ENCODE assay signal across 8 mouse cellular contexts in genomic region chr16:90385688-90386513, GRCm38 (mm10). TPM values are rescaled to one million over a fixed set of nuclear protein-coding genes. Genes with fewer than 3 reads are reported as not detected.
DNase-seq lines count a peak whose midpoint lies in the region; ATAC-seq and TF ChIP-seq lines count a peak whose summit lies in the region.

Gene Hunk, plus strand, starts transcription at chr16:90386013.

- peaks cover 50% of the 10 kb centered on the region for H3K4me1 ChIP-seq in hindbrain, embryonic 13.5 days (replicated peaks)

- no peak for DNase-seq in Patski (ENCODE audit: low read depth, low spot score)
- peak; percentile 31 for DNase-seq in cerebellum, adult 9-11 months
- peak; percentile 45 to 68 for DNase-seq in frontal cortex, postnatal 14 days (ENCODE audit: low spot score in 2 of 2)
- DNase-seq in layer of hippocampus, postnatal 36 days, result peak; percentile 67 to 76
- DNase-seq in lung, postnatal 4 days, result peak; percentile 77 to 87
- DNase-seq in right cerebral cortex, postnatal 36 days (ENCODE audit: low spot score in 2 of 2), result peak; percentile 30 to 45
- no peak for DNase-seq in spleen, adult 12 weeks (ENCODE audit: low spot score)

- POLR2A ChIA-PET in Patski (lab: Charles Lee), result interaction anchor here (0.6 to 1.7 kb wide), 4 partner anchors 35 to 68 kb away, joined by 3 to 5 read pairs (median 4); no protein-coding TSS in a partner anchor

- TF ChIP-seq CTCF in Patski (IDR thresholded peaks at IDR 0.05), result no peak

- peak within 1 kb of the TSS; percentile 86 for H3K4me2 ChIP-seq in hindbrain, embryonic 13.5 days

- no peaks in the 10 kb centered on the region for H3K27me3 ChIP-seq in Patski
- H3K27me3 ChIP-seq in hindbrain, embryonic 13.5 days, result peaks cover 11% of the 10 kb centered on the region; the same call in 1 of the 2 replicates

- H3K9me3 ChIP-seq in hindbrain, embryonic 13.5 days, result peaks cover 5% of the 10 kb centered on the region

- under 1% methylated on average over 87 of the region's 101 CpGs for WGBS in hindbrain, embryonic 13.5 days

- CTCF ChIA-PET in Patski (lab: Charles Lee), result interaction anchor here (0.9 to 4.4 kb wide), 9 partner anchors 12 to 327 kb away, joined by 3 to 17 read pairs (median 3); no protein-coding TSS in a partner anchor

- H3K9ac ChIP-seq in hindbrain, embryonic 13.5 days, result peak within 1 kb of the TSS; percentile 92

- peak within 1 kb of the TSS; percentile 88 for H3K4me3 ChIP-seq in hindbrain, embryonic 13.5 days

- H3K27ac ChIP-seq in hindbrain, embryonic 13.5 days, result peak within 1 kb of the TSS; percentile 93

- ATAC-seq in Patski, result peak; percentile 69
- peak; percentile 79 for ATAC-seq in hindbrain, embryonic 13.5 days (ENCODE audit: low FRiP score)

- peaks cover 6% of the 10 kb centered on the region for H3K36me3 ChIP-seq in hindbrain, embryonic 13.5 days

- in situ Hi-C loops in Patski (cut with MboI; ENCODE audit: low pct_unique_long_range_greater_than_20kb), result loop anchor here (5.0 kb wide), 1 partner anchor 36 kb away; no protein-coding TSS in a partner anchor

RNA-seq across cellular contexts. Expression of gene Hunk, which starts in this region (rescaled TPM):
- polyA plus RNA-seq in Patski (2021), result 11.2 TPM
- 7.3 and 7.8 TPM in 2 replicates for polyA plus RNA-seq in hindbrain, embryonic 13.5 days (2015; fragmentation: Nextera tagmentation; extraction: Ambion mirVana)
- total RNA-seq in layer of hippocampus, postnatal 36 days (2021), result 10 to 100 TPM; 24.9 to 25.2 TPM

Comparison
In these comparisons a context has a peak if more than half of its experiments do, and no peak if none do; other contexts are left out.
1. DNase-seq: peak in cerebellum, adult 9-11 months (single experiment), frontal cortex, postnatal 14 days (2 of 2), layer of hippocampus, postnatal 36 days (2 of 2), lung, postnatal 4 days (2 of 2) and right cerebral cortex, postnatal 36 days (2 of 2); none in Patski (single experiment) and spleen, adult 12 weeks (single experiment).